Mouse (Mus musculus) frontal cortex, postnatal 36 days (tissue): ENCODE results near the gene Gpat3.
A peak's percentile ranks its signal among the peaks of the same experiment; 100 is the strongest.

Experiments
- DNase-seq, 2 experiments: peaks; one replicate each; pipeline ENCODE4 v3.0.0; 2022; ENCODE audit warnings: low spot score in 2 of 2

Gpat3 gene

GRCm38 (mm10) chr5:100915411-100915810 lies 69.9 kb downstream of the Gpat3 start:
- DNase-seq, result no peak

- no peak for DNase-seq
These were observed 70.9 kb downstream of the Gpat3 start for GRCm38 (mm10) chr5:100916416-100916815.

GRCm38 (mm10) chr5:100917252-100917774 lies 71.8 kb downstream of the Gpat3 start:
- DNase-seq, result peak; percentile 53 to 63

DNA sequence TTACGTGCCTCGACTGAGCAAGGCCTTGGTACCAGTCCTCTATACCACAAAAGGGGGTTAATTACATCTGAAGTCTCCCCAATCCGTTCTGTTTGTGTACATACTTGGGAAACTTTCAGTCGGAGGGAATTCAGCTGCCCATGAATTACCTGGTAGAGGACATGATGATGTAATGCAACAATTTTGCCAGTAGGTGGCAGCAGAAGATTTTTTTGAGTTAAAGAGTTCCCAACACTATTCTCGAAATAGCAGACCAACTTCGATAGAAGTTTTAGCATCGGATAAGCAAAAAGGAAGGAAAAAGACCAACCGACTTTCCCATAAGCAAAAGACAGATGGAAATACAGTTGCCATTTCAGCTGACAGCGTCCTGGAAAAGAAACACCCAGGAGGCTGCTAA lies 73.6 kb downstream of the Gpat3 start:
- DNase-seq, result peak; percentile 49 to 79

DNA sequence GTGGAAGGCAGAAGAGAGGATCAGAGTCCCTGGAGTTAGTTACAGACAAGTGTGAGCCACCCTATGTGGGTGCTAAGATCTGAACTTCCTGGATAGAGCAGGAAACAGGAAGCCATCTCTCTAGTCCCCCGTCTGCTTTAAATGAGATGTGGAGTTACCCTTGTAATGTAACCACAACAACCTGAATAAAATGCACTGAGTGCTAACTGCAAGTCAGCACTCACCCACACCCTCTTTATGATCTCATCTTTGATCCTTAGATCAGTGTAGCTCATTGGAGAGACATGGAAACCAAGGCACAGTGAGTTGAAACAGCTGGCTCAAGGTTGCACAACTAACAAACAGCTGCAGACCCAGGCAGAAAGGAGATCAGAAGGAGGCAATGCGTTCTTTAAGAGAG lies 84.2 kb downstream of the Gpat3 start:
- DNase-seq, result no peak

- no peak for DNase-seq
These were observed 98.2 kb downstream of the Gpat3 start for GRCm38 (mm10) chr5:100943716-100944115.

GRCm38 (mm10) chr5:100945336-100945735 lies 99.8 kb downstream of the Gpat3 start:
- DNase-seq, result no peak
